Mouse (Mus musculus) embryo, embryonic 10 days (tissue): ENCODE measurements around the gene Chchd1.

Source experiments
- DNase-seq: peaks from one replicate; pipeline ENCODE4 v3.0.0-alpha.2; 2015; ENCODE audit warnings: low spot score

Gene Chchd1

GRCm38 (mm10) chr14:20702741-20703381 is at the start of gene Chchd1:
Gene Chchd1, plus strand, starts transcription at chr14:20703006.
- peak; percentile 97 for DNase-seq

GRCm38 (mm10) chr14:20654690-20655421 is 48.0 kb upstream of the Chchd1 start:
- no peak for DNase-seq

- DNase-seq = no peak
These were observed 47.1 kb upstream of the Chchd1 start for GRCm38 (mm10) chr14:20655731-20656130.

GRCm38 (mm10) chr14:20656361-20656760 is 46.4 kb upstream of the Chchd1 start, which contains the start of gene Myoz1:
Gene Myoz1, minus strand, starts transcription at chr14:20656540.
- DNase-seq = no peak

- peak; percentile 74 for DNase-seq
These were observed 44.5 kb upstream of the Chchd1 start for GRCm38 (mm10) chr14:20658326-20658725.

GRCm38 (mm10) chr14:20658902-20659301 is 43.9 kb upstream of the Chchd1 start:
- DNase-seq = no peak

GRCm38 (mm10) chr14:20659687-20660086 is 43.1 kb upstream of the Chchd1 start:
- no peak for DNase-seq

- peak; percentile 99 for DNase-seq
These were observed 41.8 kb upstream of the Chchd1 start for GRCm38 (mm10) chr14:20660827-20661660.

GRCm38 (mm10) chr14:20661661-20662331 is 41.0 kb upstream of the Chchd1 start:
- DNase-seq = peak; percentile 23

- no peak for DNase-seq
These were observed 40.1 kb upstream of the Chchd1 start for GRCm38 (mm10) chr14:20662740-20663139.

- DNase-seq = no peak
These were observed 39.2 kb upstream of the Chchd1 start for GRCm38 (mm10) chr14:20663601-20664000.

GRCm38 (mm10) chr14:20664436-20664835 is 38.4 kb upstream of the Chchd1 start:
- DNase-seq = no peak

GRCm38 (mm10) chr14:20667469-20667868 is 35.3 kb upstream of the Chchd1 start:
- no peak for DNase-seq

- no peak for DNase-seq
These were observed 34.5 kb upstream of the Chchd1 start, which contains the start of gene Synpo2l for GRCm38 (mm10) chr14:20668154-20668810. Gene Synpo2l, minus strand, starts transcription at chr14:20668354.

- peak; percentile 33 for DNase-seq
These were observed 29.8 kb upstream of the Chchd1 start for GRCm38 (mm10) chr14:20672990-20673389.

- peak; percentile 83 for DNase-seq
These were observed 29.1 kb upstream of the Chchd1 start for GRCm38 (mm10) chr14:20673735-20674063.

- DNase-seq = peak; percentile 100
These were observed 28.6 kb upstream of the Chchd1 start, which contains the start of gene Sec24c for GRCm38 (mm10) chr14:20674064-20674833. Gene Sec24c, plus strand, starts transcription at chr14:20674308.

- DNase-seq = no peak
These were observed 24.9 kb upstream of the Chchd1 start for GRCm38 (mm10) chr14:20677906-20678305.

GRCm38 (mm10) chr14:20681742-20682141 is 21.1 kb upstream of the Chchd1 start:
- no peak for DNase-seq

GRCm38 (mm10) chr14:20682498-20682897 is 20.3 kb upstream of the Chchd1 start:
- no peak for DNase-seq

- DNase-seq = no peak
These were observed 16.2 kb upstream of the Chchd1 start for GRCm38 (mm10) chr14:20686576-20686975.
